Mouse (Mus musculus): ENCODE measurements around the gene Gm17571.

DNA sequence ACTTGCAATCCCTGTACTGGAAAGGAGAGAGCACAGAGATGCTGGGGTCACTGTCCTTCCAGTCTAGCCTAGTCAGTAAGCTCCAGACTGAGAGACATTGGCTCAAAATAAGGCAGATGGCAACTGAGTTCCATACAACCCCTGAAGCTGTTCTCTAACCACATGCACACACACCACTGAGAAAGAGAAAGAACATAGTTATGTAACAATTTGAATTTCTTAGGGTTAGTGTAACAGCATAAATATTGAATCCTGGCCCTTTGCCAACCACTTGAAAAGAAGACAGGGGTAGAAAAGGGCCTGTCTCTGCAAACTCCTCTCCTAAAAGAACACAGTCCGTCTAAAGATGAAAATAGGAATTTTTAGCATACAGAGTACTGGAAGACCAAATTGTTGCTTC, 12.8 kb upstream of the Gm17571 start:
- no peak for TF ChIP-seq POLR2A (IDR thresholded peaks at IDR 0.05; ENCODE audit: borderline replicate concordance, control insufficient read depth, low read depth, low read length)
- TF ChIP-seq CTCF (IDR thresholded peaks at IDR 0.05; ENCODE audit: control insufficient read depth, insufficient read depth, low read length) = no peak

Data from bone marrow, adult 2 months (tissue).